Mouse (Mus musculus): Measurements from ENCODE around the gene Letm1.

Gene Letm1

DNA sequence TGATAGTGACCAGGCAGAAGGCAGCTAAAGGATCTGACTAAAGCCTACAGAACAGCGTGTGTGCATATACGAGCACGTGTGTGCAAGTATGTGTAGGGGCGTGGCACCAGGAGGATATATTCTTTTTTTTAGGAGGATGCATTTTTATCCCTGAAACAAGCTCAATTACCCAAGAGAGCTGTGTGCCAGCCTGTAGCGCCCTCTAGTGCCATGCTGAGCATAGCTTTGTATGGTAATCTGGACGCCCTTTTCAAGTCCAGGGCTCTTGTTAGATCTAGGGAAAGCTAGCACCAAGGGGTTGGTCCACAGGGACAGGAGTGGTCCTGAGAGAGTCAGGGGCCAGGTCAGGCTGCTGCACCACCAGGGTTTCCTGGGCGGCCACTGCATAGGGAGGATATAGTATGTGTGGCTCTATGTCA, 44.7 kb downstream of the Letm1 start:
- peak; percentile 79 to 89 for DNase-seq

DNA sequence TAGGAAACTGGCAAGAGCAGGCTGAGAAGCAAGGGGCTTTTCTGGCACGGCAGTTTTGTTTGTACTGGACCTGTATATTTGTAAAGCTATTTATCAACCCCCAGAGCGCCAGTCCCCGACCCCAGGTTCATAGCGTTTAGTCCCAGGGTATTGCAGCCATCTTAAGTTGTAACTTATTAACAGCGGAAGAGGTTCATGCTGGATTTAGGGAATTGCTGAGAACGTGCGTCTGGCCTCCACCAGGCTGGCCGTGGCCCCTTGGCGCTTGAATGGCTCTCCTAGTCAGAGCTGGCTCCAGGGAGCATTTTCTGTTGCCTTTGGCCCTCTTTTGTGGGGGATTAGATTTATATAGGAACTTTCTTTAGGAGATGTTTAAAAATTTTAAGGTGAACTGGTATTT, 46.4 kb downstream of the Letm1 start:
- DNase-seq: peak; percentile 56 to 82

DNA sequence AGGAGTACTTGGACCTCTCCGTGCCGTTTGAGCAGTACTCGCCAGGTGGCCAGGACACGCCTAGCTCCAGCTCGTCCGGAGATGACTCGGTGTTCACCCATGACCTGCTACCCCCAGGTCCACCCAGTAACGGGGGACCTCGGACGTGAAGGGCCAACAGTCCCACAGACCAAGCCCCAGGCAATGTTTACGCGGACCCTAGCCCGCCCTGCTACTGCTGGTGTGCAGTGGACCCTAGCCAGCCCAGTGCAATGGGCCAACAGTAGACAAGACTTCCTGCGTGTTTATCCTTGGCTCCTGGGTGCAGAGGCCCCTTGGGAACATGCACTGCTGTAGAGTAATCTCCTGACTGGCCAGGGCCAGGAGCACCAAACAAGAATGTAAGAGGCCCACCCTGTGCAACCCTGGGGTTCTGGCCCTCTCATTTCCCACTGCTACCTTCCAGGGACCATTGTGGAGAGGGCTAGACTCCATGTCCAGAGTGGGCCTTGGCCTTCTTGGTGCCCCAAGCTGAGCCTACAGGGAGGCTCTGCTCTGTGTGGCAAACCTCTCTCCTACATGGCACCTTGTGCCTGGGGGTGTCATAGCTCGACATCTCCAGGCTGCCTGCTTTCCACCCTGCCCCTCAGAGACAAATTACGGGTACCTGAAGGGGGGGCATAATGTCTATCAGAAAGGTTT, 47.1 kb downstream of the Letm1 start:
- DNase-seq: peak; percentile 61 to 88

DNA sequence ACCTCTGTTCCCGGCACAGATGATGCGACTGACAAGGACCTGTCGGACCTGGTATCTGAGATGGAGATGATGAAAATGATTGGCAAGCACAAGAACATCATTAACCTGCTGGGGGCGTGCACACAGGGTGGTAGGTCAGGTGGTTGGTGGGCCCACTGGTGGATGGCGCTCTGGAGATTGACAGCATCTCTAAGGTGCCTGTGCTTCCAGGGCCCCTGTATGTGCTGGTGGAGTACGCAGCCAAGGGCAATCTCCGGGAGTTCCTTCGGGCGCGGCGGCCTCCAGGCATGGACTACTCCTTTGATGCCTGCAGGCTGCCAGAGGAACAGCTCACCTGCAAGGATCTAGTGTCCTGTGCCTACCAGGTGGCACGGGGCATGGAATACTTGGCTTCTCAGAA, 48.8 kb downstream of the Letm1 start:
- DNase-seq: no peak

DNA sequence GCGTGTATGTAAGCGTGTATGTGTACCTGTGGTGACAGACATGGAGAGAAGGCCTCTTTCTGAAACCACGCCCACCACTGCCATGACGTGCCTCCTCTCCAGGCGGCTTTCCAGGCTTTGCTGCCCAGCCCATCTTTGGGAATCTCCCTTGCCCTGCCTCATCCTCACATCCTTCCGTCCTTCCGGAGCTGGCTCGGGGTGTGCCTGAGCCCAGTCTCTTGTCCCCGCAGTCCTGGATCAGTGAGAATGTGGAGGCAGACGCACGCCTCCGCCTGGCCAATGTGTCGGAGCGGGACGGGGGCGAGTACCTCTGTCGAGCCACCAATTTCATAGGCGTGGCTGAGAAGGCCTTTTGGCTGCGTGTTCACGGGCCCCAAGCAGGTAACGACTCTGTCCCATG, 51.6 kb downstream of the Letm1 start:
- no peak for DNase-seq

DNA sequence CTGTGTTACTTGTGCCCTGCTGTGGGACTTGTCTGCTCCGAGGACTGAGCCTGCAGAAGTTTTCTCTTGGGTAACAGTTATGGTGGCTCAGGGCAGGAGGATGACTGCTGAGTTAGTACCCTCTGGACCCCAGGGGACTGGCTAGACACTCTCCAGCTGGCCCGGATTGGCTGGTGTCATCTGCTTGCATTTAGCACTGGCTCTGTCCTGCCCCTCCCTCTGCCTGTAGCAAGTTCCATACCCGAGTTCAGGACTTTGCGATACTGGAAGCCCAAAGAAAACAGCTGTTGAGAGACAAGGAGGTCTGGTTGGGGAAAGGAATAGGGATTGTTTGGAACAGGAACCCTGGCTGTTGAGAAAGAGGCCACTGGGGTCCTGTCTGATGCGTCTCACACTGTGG, 52.1 kb downstream of the Letm1 start:
- no peak for DNase-seq

DNA sequence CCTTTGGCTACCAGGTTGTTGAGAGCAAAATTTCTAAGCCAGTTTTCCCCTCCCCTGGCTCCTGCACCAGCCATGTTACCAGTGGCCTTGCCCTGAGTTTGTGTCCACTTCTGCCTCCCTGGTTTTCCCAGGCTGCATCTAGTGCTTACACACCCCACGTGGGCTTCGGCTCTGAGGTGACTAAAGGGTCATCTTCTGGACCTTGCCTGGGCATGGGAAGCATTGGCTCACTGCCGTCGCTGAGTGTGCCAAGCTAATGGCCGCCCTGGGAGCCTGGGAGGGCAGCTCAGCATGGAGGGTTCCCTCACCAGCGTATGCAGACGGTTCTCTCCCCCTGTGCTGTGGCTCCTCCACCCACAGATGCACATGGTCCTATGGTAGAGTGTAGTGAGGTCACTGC, 53.8 kb downstream of the Letm1 start:
- DNase-seq: peak; percentile 87 to 94

DNA sequence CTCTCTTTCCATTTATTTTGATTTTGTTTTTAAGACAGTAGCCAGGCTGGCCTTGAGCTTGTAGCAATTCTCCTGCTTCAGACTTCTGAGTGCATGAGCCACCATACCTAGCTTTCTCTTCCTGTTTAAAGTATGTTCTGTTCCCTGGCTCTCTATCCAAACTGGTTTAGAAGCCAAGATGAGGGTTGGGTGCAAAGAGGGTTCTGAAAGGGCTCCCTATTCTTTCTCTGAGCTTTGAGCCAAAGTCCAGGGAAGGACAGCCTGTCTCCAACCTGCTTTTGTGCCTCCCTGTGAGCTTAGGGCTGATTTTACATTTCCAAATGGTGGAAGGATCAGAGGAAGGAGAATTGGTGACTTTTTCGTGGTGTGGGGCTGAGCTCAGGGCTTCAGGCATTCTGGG, 55.7 kb downstream of the Letm1 start:
- peak in 1 of 2 experiments; percentile 24 for DNase-seq

DNA sequence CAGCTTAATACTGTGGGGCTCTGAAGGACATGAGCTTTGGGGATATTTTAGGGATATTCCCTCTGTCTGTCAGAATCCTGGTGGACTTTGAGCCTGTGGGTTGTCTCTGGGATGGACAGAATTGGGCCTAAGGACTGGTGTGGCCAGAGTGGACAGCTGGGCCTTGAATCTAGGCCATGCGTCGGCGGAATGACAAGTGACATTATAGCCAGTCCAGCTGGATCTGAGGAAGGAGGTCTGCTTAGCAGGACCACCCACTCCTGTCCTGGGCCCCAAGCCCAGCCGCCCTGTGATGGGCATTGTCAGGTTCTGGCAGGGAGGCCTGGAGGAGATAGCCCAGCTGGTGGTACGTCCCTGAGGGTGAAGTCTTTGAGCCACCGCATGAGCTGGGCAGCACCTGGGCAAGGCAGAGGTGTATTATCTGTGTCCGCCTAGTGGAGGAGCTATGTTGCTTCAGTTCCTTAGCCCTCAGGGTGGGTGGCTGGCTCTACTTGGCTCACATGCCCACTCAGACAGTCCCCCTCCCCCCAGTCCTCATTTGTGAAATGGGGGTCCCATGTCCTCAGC, 56.5 kb downstream of the Letm1 start:
- DNase-seq: peak in 1 of 2 experiments; percentile 43

DNA sequence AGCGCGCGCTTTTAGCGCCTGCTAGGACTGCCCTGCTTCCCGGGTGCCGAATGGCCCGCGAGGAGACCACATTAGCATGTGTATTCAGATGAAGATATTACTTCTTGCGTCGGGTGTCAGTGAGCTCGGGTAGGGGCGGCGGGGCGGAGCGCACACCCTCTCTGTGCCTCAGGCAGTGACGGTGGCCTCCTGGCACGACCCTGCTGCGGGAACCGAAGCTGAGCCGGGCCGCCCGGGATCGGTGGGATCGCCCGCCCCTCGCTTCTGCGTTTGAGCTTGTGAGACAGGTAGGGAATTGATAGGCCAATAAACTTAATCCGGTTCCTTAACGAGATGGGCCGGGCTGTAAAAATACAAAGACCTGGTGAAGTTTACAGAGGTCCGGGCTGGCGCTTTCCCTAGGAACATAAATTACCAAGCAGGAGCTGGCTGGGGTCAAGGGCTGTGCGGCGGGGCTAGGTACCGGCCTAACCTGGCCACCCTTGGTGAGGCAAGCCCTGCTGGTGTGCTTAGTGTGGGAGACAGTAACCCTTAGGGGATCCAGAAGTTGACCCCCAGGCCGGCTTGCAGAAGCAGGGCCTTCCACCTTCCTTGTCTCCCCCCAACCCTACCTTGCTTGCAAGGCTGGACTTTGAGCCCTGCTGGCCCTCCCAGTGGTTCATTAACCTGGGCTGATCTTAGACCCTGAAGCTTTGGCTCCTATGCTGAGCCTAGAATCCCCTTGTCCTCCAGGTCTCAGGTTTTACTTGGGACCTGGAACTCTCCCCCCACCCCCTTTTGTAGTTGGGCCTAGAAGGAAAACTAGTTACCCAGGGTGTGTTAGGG, 58.8 kb downstream of the Letm1 start:
- peak; percentile 77 to 90 for DNase-seq

DNA sequence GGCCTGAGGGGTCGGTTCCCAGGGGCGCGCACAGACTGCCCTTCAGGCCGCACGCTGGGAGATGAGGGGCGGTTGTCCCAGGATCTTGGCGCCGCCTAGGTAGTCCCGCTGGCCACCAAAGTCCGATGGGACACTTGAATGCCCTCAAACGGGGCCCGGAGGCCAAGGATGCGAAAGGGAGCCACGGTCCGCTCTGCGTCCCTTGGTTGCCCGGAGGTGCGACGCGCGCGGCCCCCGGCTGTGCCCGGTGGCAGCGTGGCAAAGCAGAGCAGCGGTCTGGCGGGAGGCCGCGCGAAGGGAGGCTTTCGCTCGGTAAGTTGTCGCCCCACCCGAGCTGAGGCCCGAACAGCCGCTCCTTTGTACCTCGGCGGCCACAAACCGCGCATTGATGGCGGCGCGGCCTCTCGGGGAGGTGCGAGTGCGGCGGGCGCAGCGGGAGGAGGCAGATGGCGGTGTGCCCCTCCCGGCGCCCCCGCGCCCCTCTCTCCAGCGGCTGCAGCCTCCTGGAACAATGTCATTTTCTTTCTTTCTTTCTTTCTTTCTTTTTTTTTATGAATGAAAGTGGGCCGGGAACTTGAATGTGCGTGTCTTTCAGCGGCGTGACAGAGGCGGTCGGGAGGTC, 59.5 kb downstream of the Letm1 start:
- DNase-seq: peak; percentile 44 to 68

DNA sequence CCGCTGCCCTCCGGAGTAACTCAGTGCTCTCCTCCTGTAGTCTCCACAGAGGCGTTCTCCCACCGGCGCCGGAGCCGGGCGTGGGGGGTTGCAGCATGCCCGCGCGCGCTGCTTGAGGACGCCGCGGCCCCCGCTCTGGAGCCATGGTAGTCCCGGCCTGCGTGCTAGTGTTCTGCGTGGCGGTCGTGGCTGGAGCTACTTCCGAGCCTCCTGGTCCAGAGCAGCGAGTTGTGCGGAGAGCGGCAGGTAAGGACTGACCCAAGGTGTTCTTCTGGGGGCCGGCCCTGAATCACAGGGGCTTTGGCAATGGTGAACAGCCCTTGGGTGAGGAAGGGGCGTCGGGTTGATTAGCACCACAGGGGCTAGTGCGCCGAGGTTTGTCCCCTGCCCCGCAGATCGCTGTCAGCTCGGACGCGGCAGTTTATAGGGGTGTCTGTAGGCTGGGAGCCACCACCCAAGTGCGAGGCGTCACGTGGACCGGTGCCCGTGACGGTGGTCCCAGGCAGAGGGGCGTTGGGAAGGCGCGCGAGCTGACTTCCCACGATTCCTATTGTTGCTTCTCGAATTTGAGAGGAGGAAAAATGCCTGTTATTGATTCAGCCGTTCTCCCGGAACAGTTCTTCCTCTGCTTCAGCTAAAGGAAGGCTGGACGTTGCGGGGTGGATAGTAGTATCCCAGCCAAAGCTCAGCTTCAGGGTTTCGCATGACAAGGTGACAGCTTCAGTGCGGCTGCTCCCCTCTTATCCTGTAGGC, 60.2 kb downstream of the Letm1 start:
- DNase-seq: no peak

DNA sequence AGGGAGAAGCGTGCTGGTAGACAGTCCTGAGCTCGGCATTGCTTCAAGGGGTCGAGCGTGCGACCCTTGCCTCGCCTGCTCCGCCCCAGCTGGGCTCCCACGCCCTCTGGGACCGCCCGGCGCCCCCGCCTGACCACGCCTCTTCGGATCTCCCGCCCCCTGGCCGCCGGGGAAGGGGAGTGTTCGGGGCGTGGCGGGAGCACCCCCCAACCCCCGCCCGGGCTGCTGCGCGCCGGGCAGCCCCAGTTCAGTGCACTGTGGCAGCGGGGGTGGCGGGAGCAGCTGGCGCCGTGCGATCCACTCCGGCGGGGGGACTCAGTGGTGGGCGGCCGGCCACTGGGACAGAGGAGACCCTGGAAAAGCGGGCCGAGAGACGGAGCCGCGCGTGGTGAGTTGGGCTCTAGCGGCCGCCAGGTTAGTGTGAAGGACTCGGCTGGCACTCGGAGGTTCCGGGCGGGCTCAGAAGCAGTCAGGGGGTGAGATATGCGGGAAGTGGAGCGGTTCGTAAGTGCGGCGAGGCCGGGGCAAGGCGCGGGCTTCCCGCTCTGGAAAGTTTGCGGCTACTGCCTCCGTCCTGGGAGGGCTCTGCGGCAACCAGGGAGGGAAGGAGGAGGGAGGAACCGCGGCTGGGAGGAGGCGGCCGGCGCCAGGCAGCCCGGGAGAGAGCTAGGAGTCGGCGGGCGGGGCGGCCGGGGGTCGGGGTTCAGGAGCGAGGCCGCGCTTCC, 60.9 kb downstream of the Letm1 start, which contains the start of gene Fgfr3:
Gene Fgfr3 (plus strand): TSS at position 134 of the 725 bp plus-strand sequence.
- peak; percentile 78 to 89 for DNase-seq

DNA sequence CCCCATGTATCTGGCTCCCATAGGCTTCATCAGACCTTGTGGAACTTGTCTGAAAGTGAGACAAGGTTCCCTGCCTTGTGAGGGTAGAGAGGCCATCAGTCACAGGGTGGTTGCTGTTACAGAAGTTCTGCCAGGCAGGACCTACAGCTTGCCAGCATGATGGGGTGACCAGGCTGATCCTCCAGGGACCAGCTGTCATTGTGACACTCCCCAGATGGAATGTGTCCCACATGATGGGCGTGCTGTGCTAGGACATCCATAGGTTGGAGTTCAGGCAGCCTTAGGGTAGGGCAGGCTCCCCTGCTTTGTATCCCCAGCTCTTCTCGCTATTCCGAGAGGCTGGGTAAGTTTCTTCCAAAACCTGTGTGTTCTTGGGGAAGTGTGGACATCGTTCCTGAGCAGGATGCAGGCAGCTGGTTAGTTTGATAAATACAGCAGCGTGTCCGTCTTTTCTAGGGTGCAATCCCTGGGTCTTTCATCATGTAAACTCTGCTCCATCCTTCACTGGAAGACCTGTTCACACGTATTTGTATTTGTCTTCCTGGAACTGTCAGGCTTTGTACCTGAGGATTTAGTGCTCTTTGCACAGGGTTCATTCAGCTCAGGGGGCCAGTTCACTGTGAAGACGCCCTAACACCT, 61.6 kb downstream of the Letm1 start:
- no peak for DNase-seq

DNA sequence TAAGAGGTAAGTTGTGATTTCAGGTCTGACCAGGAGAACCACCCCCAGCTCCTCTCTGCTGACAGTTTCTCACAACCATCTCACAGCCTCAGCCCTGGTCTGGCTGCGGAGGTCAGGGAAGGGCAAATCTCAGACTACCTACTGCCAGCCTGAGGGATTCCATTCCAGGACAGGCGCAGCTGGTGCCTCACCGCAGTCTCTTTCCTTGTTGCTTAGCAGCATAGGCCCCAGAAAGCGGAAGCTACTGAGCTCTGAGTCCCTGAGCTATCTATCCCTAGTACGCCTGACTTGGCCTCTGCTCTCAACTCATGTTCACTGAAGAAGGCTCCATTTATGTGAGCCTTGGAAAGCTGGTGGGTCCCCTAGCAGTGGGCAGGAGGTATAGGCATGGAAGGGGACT, 64.2 kb downstream of the Letm1 start:
- no peak for DNase-seq

DNA sequence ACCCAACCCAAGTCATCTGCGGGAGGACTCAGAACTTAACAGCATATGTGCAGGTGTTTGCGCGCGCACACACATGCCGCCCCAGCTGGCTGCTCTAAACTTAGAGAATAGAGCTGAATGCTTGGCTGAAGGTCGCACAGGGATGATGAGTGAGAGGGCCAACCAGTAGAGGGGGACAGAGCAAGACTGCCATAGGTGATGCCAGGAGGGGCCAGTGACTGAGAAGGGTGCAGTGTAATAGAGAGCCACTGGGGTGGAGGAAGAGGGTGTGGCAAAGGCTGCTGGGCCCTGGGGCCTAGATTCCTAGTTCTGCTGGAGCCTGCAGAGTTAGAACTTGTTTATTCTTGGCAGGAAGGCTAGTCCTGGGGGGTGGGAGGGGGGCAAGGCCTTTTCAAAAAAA, 66.2 kb downstream of the Letm1 start:
- peak in 1 of 2 experiments; percentile 33 for DNase-seq

DNA sequence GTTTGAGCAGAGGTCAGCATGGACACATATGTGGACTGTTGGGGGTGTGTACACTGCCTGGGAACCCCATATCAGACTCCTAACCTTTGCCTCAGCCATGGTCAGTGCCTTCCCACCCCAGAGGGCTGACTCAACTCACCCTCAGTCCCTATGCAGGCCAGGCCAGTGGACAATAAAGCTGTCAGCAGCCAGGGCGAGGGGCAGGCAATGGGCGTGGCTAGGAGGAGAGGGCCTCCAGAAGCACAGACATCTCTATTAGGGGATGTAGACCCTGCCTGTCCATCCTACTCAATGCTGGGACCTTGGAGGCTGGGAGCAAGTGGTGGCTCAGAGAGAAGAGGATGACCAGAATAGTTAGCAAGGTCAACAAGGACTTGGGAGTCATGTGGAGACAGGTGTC, 67.4 kb downstream of the Letm1 start:
- DNase-seq: peak in 1 of 2 experiments; percentile 29

DNA sequence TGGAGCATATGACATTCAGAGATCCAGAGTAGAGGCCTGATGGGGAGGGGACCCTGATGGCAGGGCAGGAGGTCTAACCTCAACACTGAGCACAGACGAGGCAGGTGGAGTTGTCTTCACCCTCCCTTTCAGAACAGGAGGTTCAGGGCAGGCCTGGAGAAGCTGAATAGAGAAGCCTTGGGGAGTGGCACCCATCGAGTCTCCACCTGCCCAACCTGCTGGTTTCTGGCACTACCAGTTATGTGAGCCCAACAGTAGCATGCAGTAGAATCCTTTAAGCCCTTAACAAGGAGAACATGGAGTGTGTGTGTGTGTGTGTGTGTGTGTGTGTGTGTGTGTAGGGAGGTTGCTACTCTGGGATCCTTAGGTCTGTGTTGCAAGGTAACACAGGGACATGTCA, 70.1 kb downstream of the Letm1 start:
- DNase-seq: no peak

DNA sequence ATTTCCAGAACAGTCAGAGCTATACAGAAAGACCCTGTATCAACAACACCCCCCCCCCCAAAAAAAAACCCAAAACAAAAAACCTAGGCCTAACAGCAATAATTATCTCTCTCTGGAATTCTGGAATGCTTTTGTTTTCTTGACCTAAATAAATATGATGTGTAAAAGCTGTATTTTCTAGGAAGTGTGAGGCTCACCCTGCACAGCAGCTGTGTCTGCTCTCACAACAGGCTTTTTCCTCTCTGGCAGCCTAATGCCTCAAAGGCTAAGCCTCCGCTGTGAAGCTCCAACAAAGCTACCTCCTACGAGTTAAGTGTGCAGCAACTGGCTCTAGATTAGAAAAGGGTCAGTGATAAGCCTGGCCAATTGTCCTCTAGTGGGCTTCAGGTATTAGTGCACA, 73.6 kb downstream of the Letm1 start:
- DNase-seq: no peak

DNA sequence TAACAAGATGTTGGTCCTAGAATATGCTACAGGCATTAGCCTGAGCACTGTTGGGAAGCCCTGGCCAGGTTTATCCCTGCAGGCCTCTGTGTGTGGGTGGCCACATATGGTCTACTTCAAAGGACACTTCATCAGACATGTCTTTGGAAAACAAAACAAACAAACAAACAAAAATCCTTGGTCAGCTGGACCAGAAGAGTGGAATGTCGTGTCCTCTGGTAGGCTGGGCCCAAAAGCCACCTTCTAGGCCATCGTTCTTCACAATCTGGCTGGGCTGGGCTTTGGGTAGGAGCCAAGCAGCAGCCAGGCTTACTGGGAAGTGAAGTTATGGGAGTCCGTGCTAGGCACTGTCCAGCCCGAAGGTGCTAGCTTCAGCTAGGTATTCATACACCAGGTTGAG, 75.5 kb downstream of the Letm1 start:
- DNase-seq: no peak

DNA sequence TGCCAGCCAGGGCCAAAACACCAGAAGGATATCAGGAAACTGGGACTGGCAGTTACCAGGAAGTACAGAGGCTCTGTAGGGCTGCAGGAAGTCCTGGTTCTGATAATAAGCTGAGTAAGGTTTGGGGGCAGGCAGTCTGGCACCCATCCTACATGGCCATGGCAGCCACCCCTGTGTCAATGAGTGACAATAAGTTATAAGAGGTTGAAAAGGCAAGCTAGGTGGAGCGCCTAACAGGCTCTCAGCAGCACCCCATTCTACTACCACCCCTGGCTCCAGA, 76.3 kb downstream of the Letm1 start:
- no peak for DNase-seq

All from kidney, postnatal 25 days (tissue).